Mouse (Mus musculus): ENCODE measurements around the gene Adamtsl3.
A peak's percentile ranks its signal among the peaks of the same experiment; 100 is the strongest.
"Not testable (repeated sequence)": the region's sequence is repeated elsewhere in the genome, so short reads cannot be mapped to it uniquely, and the experiment has no call there.

Gene Adamtsl3

GRCm38 (mm10) chr7:82364567-82364966 lies 29.1 kb downstream of the Adamtsl3 start:
- no peak for DNase-seq

GRCm38 (mm10) chr7:82366056-82366455 lies 30.6 kb downstream of the Adamtsl3 start:
- DNase-seq = no peak

DNA sequence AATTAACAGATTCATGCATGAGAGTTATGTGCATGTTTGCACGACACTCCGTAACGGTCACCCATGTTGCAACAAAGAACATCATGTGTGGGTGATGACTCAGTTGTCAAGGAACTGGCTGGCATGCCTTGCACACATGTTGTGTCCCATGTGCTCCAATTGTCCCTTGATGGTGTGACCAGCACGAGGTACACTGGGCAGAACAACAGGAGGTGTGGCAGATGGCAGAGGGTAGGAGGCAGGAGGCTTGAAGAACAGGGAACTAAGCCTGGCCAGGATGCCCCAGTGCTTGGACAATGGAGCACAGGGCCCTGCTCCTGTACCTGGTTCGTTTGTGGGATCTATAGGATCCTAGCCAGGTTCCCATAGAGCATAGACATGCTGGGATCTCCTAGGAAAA lies 31.0 kb downstream of the Adamtsl3 start:
- no peak for DNase-seq

DNA sequence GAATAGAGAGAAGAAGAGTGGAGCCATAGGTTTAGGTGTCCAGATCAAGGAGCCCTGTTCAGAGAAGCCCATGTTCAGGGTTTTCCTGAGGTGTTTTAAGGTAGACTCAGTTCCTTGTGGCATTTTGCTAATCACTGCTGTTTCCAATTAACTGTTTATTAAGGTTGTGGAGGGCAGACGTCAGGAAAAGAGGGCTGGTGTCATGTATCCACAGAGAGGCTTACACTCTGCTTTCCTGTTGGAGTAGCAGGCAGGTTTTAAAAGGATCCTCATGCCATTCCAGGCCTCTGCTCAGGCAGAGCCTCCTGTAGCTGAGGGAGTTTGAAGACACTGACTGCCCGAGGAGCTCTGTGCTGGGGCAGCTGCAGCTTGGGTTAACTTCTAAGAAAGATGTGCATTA lies 32.6 kb downstream of the Adamtsl3 start:
- no peak for DNase-seq

DNA sequence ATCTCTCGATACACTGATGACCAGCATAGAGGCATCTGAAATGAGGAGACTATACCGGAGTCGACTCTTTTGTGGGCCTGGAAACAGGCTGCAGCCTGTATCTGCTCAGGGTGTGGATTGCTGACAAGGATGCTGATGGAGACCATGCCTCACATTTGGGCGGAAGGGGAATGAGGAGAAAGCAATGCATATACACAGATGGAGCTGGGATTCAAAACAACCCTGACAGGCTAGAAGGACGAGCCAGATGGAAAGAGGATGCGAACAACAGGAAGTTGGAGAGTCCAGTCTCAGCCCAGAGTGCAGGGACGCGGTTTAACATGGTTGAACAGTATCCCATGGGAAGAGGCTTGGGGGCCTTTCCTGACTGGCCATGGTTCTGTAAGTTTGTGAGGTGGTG lies 34.6 kb downstream of the Adamtsl3 start:
- DNase-seq = no peak

- peak; percentile 60 to 82 for DNase-seq
These were observed 35.9 kb downstream of the Adamtsl3 start for GRCm38 (mm10) chr7:82371411-82371810.

DNA sequence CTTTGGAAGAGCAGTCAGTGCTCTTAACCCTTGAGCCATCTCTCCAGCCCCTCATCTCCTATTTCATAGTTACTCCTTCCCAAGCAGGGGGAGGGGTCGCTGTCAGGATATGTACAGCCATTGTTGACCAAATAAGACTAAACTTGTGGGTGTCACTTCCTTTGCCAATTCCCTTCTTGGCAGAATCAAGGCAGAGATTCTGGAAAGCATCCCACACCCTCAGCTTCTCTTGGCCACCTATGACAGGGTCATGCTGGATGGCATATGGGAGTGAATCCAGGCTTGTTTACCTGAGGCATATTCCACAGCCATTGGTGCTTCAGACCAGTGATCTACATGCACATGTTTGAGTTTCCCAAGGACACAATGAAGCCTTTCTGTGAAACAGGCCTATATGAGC lies 42.8 kb downstream of the Adamtsl3 start:
- DNase-seq = no peak

DNA sequence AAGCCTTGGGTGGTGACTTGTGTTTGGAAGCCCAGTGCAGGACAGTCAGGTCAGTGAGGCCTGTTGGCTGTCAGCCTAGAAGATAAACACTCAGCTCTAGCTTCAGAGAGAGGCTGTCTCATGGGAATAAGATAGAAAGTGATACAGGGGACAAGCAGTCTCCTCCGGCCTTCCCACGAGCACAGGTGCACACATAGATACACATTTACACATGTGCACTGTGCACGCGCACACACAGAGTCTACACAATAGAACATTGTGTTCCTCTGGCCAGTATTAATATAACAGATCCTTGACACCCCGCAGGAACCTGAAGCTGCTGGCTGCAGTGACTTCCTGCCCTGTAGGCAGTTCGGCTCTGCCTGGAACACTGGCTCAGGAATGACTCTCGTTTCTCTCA lies 44.3 kb downstream of the Adamtsl3 start:
- no peak for DNase-seq

- peak in 1 of 2 experiments; percentile 66 for DNase-seq
These were observed 47.5 kb downstream of the Adamtsl3 start for GRCm38 (mm10) chr7:82382843-82383535.

DNA sequence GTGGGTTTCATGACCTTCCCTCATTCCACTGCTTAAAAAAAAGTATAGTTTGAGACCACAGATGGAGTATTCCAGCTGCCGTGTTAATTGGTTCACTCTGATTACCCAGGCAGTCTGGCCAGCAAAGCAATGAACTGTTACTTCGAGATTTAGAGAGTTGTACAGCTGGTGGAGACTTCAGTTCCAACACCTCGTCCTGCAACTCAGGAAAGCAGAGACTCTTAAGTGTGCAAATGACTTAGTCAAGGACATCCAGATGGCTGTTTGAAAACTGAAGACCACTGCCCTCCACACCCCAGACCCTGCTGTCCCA lies 48.0 kb downstream of the Adamtsl3 start:
- DNase-seq = peak in 1 of 2 experiments; percentile 29

DNA sequence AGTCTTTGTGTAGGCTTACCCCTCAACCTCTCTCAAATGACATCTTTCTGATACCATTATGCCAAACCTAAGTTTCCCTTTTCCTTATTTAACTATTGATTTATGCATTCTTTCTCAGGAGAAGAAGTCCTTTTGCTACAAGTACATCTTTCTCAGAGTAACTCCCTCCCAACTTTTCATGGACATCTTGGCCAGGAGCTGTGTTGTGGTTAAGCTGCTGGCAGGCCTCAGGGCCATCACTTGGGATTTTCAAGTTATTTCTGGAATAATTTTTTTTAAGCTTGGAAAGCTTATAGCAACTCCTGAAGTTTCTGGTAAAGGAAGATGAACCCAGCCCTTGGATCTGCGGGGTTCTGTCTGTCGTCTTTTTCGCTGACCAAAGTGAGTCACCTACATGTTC lies 51.6 kb downstream of the Adamtsl3 start:
- no peak for DNase-seq

DNA sequence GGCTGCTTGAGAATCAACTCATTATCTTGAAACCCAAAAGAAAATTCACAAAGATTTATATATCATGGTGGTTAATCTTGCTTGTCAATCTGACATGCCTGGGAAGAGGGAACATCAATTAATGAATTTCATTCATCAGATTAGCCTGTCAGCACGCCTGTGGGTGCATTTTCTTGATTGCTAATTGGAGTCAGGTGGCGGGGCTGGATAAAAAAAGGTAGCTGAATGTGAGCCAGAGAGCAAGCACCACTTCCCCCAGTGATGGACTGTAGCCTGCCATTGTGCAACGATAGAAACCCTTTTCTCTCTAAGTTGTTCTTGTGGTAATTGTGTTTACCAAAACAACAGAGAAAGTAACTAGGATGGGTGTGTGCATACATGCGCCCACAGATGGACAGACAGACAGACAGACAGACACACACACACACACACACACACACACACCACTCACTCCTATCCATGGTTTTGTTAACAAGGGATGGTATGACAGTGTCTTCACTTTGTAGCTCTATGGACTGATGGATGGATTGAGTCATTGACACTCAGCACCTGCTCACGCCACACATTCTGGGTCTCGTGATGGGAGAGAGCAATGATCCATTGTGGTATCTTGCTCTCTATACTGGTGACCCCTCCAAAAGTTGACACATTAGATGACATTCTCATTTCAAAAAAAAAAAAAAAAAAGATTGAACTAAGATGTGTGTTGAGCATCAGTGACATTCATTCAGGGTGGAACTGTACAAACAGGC lies 59.1 kb downstream of the Adamtsl3 start:
- no peak for DNase-seq

- DNase-seq = no peak
These were observed 59.7 kb downstream of the Adamtsl3 start for GRCm38 (mm10) chr7:82395239-82395638.

DNA sequence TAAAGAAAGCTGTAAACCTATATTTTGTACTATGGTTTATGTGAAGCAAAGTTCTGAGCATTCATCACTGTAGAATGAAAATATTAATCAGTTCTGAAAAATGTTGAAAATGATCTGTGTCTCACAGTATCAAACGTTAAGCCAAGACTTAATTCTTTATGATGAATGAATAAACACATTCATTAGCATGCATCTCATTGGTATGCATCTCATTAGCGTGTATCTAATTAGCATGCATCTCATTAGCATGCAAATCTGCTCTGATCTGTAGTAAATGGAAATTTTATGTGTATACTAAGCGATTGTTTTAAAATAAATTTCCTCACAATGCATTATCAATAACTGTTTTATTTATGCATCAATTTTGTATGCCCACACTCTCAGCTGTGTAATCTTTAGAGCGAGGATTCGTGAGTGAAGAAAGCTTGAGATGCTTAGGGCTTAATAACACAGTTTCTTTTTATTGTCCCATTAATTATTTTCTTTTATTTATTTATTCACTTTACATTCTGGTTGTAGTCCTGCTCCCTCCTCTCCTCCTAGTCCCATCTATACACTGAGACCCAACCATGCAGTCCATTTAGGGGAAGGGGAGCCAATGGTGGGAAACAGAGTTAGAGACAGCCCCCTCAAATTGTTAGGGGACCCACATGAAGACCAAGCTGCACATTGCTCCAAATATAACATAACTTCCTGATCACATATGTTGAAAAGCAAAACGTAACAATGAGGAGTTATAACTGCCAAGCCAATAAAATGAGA lies 60.4 kb downstream of the Adamtsl3 start:
- no peak for DNase-seq

DNA sequence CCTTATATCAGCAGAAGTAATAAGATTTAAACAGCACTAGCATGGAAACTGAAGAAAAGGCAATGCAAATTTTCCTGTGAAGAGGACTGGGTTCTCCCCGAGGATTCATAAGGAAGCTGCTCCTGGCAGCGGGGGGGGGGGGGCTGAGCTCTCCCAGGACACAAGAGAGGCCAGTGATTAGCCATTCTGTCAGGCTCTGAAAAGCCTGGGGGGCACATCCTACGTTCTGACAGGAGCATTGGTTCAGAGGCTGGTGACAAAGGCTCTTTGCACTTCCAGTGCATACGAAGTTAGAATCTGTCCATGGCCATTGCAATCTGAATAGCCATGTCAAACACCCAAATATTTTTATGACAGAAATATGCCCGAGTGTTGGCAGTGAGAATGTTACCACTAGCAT lies 61.4 kb downstream of the Adamtsl3 start:
- no peak for DNase-seq

DNA sequence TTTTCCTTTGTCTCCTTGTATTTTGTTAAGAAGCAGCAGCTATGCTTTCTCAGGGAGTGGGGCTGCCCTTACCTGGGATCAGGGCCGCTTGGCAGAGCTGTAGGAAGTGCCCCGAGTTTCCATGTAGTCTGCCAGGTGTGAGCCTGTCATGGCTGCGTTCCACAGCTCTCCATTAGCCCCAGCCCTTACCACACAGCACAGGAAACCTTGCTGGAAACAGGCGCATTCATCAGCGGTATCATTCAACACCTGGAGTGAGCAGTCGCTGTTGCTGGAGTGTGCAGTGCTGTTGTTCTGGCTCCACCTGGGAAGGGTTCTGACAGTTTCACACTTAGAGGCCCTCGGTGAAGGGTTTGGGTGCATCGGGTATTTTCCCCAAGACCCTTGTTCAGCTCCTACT lies 62.1 kb downstream of the Adamtsl3 start:
- DNase-seq = no peak

- DNase-seq = no peak
These were observed 70.1 kb downstream of the Adamtsl3 start for GRCm38 (mm10) chr7:82405466-82406045.

- DNase-seq = no peak
These were observed 75.5 kb downstream of the Adamtsl3 start for GRCm38 (mm10) chr7:82410966-82411365.

DNA sequence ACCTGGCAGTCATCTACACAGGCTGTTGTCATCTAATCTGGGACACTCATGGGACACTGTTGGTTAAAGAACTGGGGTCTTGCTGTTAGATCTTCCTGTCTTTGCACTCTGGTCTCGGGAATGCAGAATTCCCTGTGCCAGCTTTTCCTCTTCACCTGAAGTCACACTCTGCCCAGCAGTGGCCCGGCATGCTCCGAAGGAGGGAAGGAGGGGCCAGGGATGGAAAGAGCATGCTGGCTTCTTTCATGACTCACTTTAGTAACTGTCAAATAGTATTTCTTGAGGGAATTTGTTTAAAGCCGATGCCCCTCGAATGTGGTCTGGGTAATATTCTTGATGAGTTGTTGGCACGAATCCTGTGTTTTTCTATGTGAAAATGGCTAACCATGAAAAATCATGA lies 81.2 kb downstream of the Adamtsl3 start:
- DNase-seq = no peak

DNA sequence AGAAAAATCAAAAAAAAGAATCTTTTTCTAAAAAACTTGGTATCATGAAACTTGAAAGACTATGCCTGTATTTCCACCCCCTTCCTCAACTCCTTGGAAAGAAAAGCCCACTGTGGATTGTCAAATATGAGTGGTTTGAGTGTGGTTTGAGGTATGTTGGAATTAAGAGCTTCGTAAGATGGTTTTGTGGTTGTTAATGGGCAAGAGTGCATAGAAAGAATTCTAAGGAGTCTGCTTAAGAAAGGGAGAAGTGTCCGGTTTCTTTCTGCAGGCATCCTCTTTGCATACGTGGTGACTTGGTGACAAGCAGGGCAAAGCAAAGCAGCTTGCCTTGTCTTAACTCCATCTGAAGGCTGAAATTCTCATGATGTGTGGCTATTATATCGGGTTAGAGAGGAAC lies 81.6 kb downstream of the Adamtsl3 start:
- DNase-seq = no peak

DNA sequence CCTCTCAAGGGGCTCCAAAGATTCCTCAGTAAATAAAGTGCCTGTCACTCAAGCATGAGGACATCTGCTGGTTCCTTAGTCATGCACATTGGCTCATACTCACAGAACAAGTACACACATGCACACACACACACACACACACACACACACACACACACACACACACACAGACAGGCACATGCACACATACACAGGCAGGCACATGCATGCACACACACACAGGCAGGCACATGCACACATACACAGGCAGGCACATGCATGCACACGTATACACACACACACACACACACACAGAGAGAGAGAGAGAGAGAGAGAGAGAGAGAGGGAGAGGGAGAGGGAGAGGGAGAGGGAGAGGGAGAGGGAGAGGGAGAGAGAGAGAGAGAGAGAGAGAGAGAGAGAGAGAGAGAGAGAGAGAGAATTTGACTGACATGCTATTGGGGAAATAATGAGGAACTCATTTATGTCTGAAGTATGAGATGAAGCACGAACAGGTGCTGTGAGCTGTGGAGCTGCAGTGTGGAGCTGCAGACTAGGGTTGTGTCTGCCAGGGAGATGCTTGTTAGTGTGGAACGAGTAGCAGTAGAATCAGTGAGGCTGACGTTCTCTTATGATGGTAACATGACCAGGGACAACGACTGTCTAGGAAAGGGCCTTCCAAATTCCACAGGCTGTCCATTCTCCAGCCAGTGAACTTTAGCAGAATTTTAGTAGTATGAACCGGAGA lies 85.0 kb downstream of the Adamtsl3 start:
- DNase-seq = not testable (repeated sequence)

- peak; percentile 32 to 40 for DNase-seq
These were observed 87.1 kb downstream of the Adamtsl3 start for GRCm38 (mm10) chr7:82422561-82422960.

GRCm38 (mm10) chr7:82423602-82424001 lies 88.1 kb downstream of the Adamtsl3 start:
- DNase-seq = no peak

Measured in lung, postnatal 4 days (tissue).